13 mouse cellular contexts compared by ENCODE assay signal in the genomic region with DNA sequence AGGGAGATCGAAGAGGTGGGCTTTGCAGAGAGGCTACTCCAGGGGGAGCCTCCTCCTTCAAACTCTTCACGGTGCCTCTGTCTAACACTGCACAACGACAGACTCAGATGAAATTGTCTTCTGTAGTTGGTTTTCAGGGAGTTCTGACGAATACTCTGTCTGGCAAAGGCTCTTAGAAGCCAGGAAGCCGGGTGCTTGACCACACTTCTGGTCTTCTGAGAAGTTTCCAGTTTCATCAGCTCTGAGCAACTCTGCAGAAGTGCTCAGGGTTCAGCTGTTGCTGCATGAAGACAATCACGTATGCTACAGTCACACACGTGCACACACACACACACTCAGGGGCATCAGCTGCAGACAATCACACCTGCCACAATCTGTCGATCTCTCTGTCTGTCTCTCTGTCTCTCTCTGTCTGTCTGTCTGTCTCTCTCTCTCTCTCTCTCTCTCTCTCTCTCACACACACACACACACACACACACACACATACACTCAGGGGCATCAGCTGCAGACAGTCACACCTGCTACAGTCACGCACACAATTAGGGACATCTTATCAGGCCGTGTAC.
"Had no signal": no experiment of that assay in that cellular context is flagged by ENCODE, and none has a peak within 500 bp of the region (broad histone marks: within the 10 kb centered on the region; RNA-seq: fewer than 3 reads in every experiment).

No protein-coding gene starts in this region.

- H3K9me3 ChIP-seq: intestine, embryonic 15.5 days; kidney, embryonic 15.5 days; limb, embryonic 10.5 days; midbrain, embryonic 12.5 days; stomach, embryonic 15.5 days had no signal

- H3K4me3 ChIP-seq: intestine, embryonic 15.5 days; kidney, embryonic 15.5 days; left cerebral cortex, adult 2 months; limb, embryonic 10.5 days; midbrain, embryonic 12.5 days; stomach, embryonic 15.5 days had no signal

- DNase-seq: kidney, adult 2 months; kidney, postnatal 14 days; right cerebral cortex, postnatal 14 days; thymus, adult 2 months; thymus, postnatal 25 days had no signal

- ATAC-seq: intestine, embryonic 15.5 days; midbrain, embryonic 16.5 days had no signal

- H3K27me3 ChIP-seq: intestine, embryonic 15.5 days; stomach, embryonic 15.5 days had no signal

- H3K36me3 ChIP-seq: intestine, embryonic 15.5 days; kidney, embryonic 15.5 days; limb, embryonic 10.5 days; midbrain, embryonic 12.5 days; stomach, embryonic 15.5 days had no signal

- H3K9ac ChIP-seq: intestine, embryonic 15.5 days; kidney, embryonic 15.5 days; liver, embryonic 14.5 days; midbrain, embryonic 12.5 days; stomach, embryonic 15.5 days had no signal

- H3K4me2 ChIP-seq: intestine, embryonic 15.5 days; kidney, embryonic 15.5 days; midbrain, embryonic 12.5 days; stomach, embryonic 15.5 days had no signal

- H3K27ac ChIP-seq: intestine, embryonic 15.5 days; kidney, embryonic 15.5 days; left cerebral cortex, adult 2 months; limb, embryonic 10.5 days; liver, embryonic 14.5 days; midbrain, embryonic 12.5 days; stomach, embryonic 15.5 days had no signal
